Mouse (Mus musculus) kidney, postnatal 0 days (tissue): ENCODE data around the gene Polm. TPM values are rescaled to one million over a fixed set of nuclear protein-coding genes. Genes with fewer than 3 reads are reported as not detected.
A peak's percentile ranks its signal among the peaks of the same experiment; 100 is the strongest.
"Not testable (repeated sequence)": the region's sequence is repeated elsewhere in the genome, so short reads cannot be mapped to it uniquely, and the experiment has no call there.

Source experiments
- ATAC-seq: fragments of 200-750 bp; cut with Nextera tagmentation; replicated peaks from 2 replicates; pipeline ENCODE4 v1.8.0; 2017; ENCODE audit warnings: low read depth, moderate number of reproducible peaks, moderate TSS enrichment, moderate library complexity; ENCODE audit not compliant: low FRiP score
- DNase-seq: peaks from one replicate; pipeline ENCODE4 v3.0.0-alpha.2; 2016; ENCODE audit warnings: low spot score
- H3K27ac ChIP-seq: fragments of 300-500 bp; sonication (generic); 2 replicates; pipeline ENCODE4 v1.5.1; 2014; ENCODE audit warnings: mild to moderate bottlenecking
- H3K27me3 ChIP-seq: fragments of 300-500 bp; sonication (generic); 2 replicates; pipeline ENCODE4 v1.6.1; 2014; ENCODE audit warnings: low read length, mixed read lengths; ENCODE audit not compliant: insufficient read depth
- H3K36me3 ChIP-seq: fragments of 300-500 bp; sonication (generic); 2 replicates; pipeline ENCODE4 v1.6.1; 2014; ENCODE audit warnings: low read length, mixed read lengths; ENCODE audit not compliant: insufficient read depth
- H3K4me1 ChIP-seq: fragments of 300-500 bp; sonication (generic); replicated peaks from 2 replicates; pipeline ENCODE4 v1.6.1; 2014; ENCODE audit warnings: antibody characterized with exemption, low read length, mixed read lengths; ENCODE audit not compliant: insufficient read depth
- H3K4me2 ChIP-seq: fragments of 300-500 bp; sonication (generic); 2 replicates; pipeline ENCODE4 v1.6.1; 2014; ENCODE audit warnings: mild to moderate bottlenecking, low read length, moderate library complexity, mixed read lengths
- H3K4me3 ChIP-seq: fragments of 300-500 bp; sonication (generic); replicated peaks from 2 replicates; pipeline ENCODE4 v1.5.1; 2014; ENCODE audit warnings: low read depth, low read length
- H3K9ac ChIP-seq: fragments of 300-500 bp; sonication (generic); 2 replicates; pipeline ENCODE4 v1.6.1; 2014; ENCODE audit warnings: low read depth, low read length
- H3K9me3 ChIP-seq: fragments of 300-500 bp; sonication (generic); replicated peaks from 2 replicates; pipeline ENCODE4 v1.6.1; 2016; ENCODE audit warnings: low read length, inconsistent platforms, mixed read lengths
- CTCF ChIP-seq: IDR thresholded peaks from 2 replicates; pipeline ENCODE4 v1.5.1; 2016; ENCODE audit warnings: antibody characterized with exemption, low read depth, mild to moderate bottlenecking, moderate library complexity
- WGBS: fragments of 180-500 bp; shearing (Covaris S2); extraction: QIAGEN DNeasy Blood & Tissue Kit; methylation state at CpG from one replicate; pipeline ENCODE4 v1.1.7; 2014; 5-methylcytosine and 5-hydroxymethylcytosine counted together
- polyA plus RNA-seq: library from polyadenylated mRNA; unstranded; fragments of >200 nt; fragmentation: Nextera tagmentation; extraction: Ambion mirVana; gene quantifications from 2 replicates; pipeline ENCODE4 v1.2.1, GENCODE M21; 2015

Gene Polm
- polyA plus RNA-seq, 1 experiment from 2014 or later, result 8.7 TPM

DNA sequence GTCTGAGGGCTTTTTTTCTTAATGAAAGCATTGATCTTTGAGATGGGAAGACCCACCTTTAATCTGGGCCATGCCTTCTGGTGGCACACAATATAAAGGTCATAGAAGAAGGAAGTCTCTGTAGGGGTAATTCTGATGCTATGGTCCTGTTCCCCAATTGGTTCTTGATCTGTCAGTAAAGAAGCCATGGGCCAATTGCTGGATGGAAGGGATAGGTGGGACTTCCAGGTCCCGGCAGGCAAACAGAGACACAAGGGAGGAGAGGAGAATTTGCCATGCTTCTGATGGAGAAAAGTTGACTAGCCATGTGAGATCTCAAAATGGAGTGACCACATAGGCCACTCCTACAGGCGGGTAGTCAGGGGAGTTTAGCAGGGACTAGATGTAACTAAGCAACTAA is 18.6 kb downstream of the Polm start:
- no peak for TF ChIP-seq CTCF
- DNase-seq (no peak), ATAC-seq (no peak)
- Histone ChIP-seq H3K36me3 (no peaks in the 10 kb centered on the region), H3K4me2 (no peak overlapping the region), H3K9me3 (no peaks in the 10 kb centered on the region), H3K4me3 (no peak overlapping the region), H3K27me3 (no peaks in the 10 kb centered on the region), H3K9ac (no peak overlapping the region), H3K4me1 (no peaks in the 10 kb centered on the region), H3K27ac (no peak overlapping the region)
- 75% methylated on average over 2 of the region's 2 CpGs for WGBS

DNA sequence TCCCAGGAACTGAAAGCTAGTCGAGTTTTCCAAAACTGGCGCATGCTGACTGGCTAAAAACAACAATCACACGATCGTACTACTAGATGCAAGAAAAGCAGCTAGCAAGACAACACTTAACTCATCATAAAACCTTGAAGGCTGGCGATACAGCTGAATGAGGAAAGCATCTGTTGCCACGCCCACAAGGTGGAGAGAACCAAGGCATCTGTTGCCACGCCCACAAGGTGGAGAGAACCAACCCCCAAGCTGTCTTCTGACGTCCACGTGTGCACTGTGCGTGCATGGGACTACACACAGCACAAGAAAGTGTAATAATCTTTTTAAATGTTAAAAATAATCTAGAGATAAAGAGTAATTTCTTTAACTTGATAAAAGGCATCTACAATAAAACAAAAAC is 24.4 kb downstream of the Polm start:
- Histone ChIP-seq H3K27ac (no peak overlapping the region), H3K27me3 (no peaks in the 10 kb centered on the region), H3K9ac (no peak overlapping the region), H3K4me1 (no peaks in the 10 kb centered on the region), H3K4me2 (no peak overlapping the region), H3K9me3 (no peaks in the 10 kb centered on the region), H3K4me3 (no peak overlapping the region), H3K36me3 (no peaks in the 10 kb centered on the region)
- ATAC-seq (no peak), DNase-seq (no peak)
- 79% methylated on average over 10 of the region's 10 CpGs for WGBS
- no peak for TF ChIP-seq CTCF

DNA sequence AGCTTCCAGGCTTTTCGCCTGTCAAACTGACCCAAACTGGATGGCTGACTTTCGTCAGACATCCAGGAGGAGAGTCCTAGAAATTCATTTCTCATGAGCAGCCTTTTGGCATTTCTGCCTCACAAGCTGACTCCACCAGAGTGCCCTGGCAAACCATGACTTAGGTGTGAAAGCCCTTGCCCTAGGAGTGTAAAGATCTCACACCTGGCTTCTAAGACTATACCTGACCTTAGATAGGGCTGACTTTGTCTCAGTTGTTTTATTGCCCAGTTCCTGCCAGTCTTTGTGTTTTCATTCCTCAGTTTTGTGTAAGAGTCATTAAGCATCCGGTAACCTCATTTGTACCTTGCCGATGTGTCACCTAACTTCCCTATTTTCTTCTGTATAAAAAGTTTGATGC is 28.3 kb downstream of the Polm start:
- H3K27ac ChIP-seq, ATAC-seq, H3K36me3 ChIP-seq, H3K9ac ChIP-seq, DNase-seq, H3K4me1 ChIP-seq, H3K9me3 ChIP-seq, H3K4me3 ChIP-seq, H3K4me2 ChIP-seq, H3K27me3 ChIP-seq: not testable (repeated sequence)
- 79% methylated on average over 4 of the region's 4 CpGs for WGBS

DNA sequence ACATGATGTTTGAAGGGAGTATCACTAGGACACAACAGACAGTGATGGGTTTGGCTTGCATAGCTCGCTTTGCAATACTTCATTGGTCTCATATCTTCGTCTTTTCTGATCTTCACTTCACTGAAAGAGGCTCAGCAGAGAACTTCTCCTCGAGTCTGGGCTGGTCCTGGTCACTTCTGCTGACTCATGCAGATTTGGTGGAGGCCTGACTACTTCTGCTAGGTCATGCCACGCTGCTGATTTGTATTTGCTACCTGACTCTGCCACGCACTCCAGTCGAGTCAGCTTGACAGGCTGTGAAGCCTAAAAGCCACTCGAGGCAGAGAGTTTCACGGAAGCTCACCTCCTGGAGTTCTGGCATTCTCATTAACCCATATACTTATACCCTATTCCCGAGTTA is 29.9 kb downstream of the Polm start:
- no peak overlapping the region for H3K4me3 ChIP-seq
- H3K4me2 ChIP-seq, result no peak overlapping the region
- DNase-seq (no peak), ATAC-seq (no peak)
- no peaks in the 10 kb centered on the region for H3K36me3 ChIP-seq
- WGBS, result 88% methylated on average over 9 of the region's 9 CpGs
- no peaks in the 10 kb centered on the region for H3K4me1 ChIP-seq
- no peak overlapping the region for H3K9ac ChIP-seq
- no peaks in the 10 kb centered on the region for H3K9me3 ChIP-seq
- no peak for TF ChIP-seq CTCF
- no peak overlapping the region for H3K27ac ChIP-seq
- H3K27me3 ChIP-seq, result no peaks in the 10 kb centered on the region

DNA sequence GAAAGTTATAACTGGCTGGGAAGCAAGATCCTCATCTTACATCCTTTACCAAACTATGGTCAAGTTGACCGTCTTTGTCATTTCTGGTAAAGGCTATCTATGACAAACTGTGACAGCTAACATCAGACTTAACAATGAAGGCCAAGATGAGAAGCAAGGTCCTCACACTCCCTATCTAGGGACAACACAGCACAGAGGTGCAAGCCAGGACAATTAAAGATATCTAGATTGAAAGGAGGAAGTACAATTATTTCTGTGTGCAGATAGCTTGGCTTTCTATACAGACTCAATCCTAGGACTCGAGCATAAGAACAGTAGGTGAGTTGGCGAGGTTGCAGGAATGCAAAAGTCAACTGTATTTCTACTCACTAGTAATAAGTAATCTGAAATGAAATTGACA is 32.1 kb downstream of the Polm start:
- TF ChIP-seq CTCF, result no peak
- Histone ChIP-seq H3K27ac (no peak overlapping the region), H3K27me3 (no peaks in the 10 kb centered on the region), H3K9ac (no peak overlapping the region), H3K4me2 (no peak overlapping the region), H3K4me3 (no peak overlapping the region), H3K9me3 (no peaks in the 10 kb centered on the region), H3K4me1 (0 out of 2 replicates have a peak, but pooled peaks cover 3% of the 10 kb centered on the region), H3K36me3 (peaks cover 2% of the 10 kb centered on the region; the same call in 1 of the 2 replicates)
- whole genome bisulfite sequencing, result 81% methylated on average over 3 of the region's 3 CpGs
- ATAC-seq, result no peak
- DNase-seq, result no peak

DNA sequence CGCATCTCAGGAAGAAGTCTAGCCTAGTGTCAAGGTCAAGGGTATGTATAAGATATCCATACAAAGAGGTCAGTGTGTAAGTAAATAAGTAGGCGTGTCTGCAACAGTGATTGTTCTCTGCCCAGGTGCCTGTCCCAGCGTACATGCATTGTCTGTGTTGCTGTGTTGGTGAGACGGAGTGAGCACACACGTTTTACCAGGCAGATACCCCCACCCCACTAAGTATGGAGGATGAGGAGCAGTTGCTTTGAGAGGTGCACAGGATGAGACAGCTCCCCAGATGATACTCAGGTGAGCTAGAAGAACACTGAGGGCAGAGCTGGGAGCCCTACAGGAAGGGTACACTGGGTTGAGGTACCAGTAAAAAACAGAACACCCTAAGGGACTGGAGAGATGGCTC is 33.6 kb downstream of the Polm start:
- TF ChIP-seq CTCF, result no peak
- WGBS, result 76% methylated on average over 5 of the region's 5 CpGs
- ATAC-seq (no peak), DNase-seq (no peak)
- no peak overlapping the region for H3K27ac ChIP-seq
- 0 out of 2 replicates have a peak, but pooled peaks cover 3% of the 10 kb centered on the region for H3K4me1 ChIP-seq
- H3K4me3 ChIP-seq, result no peak overlapping the region
- H3K9me3 ChIP-seq, result no peaks in the 10 kb centered on the region
- H3K27me3 ChIP-seq, result no peaks in the 10 kb centered on the region
- no peak overlapping the region for H3K9ac ChIP-seq
- no peak overlapping the region for H3K4me2 ChIP-seq
- H3K36me3 ChIP-seq, result peaks cover 11% of the 10 kb centered on the region

DNA sequence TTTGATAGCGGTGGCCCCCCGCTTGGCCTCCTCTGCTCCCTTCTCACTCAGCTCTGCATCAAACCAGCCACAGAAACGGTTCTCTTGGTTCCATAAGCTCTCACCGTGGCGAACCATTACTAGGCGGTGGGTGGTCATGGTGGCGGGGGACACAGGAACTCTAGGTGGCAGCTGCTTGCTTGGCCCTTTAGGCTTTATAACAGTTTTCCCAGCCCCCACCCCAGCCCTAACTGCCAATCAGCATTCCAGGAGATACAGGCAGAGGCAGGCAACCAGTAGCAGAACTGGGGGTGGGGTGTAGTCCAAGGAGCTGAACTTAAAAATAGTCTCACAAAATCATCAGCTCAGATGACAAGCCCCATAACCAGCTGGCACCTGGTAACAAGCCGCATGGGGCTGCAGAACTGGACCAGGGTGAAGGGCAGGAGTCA is 34.2 kb downstream of the Polm start, which contains the start of gene Pgam2:
TSS of gene Pgam2 (minus strand) at position 183 of the 431 bp plus-strand sequence.
- Histone ChIP-seq H3K9me3 (no peaks in the 10 kb centered on the region), H3K36me3 (peaks cover 15% of the 10 kb centered on the region), H3K27me3 (no peaks in the 10 kb centered on the region), H3K9ac (no peak within 1 kb of the TSS), H3K4me1 (0 out of 2 replicates have a peak, but pooled peaks cover 3% of the 10 kb centered on the region), H3K4me3 (no peak within 1 kb of the TSS), H3K4me2 (no peak within 1 kb of the TSS), H3K27ac (0 out of 2 replicates have a peak within 1 kb of the TSS, but pooled peaks have one; percentile 15)
- peak; percentile 22; the same call in 1 of the 2 replicates for ATAC-seq
- TF ChIP-seq CTCF, result no peak
- DNase-seq, result no peak
- WGBS, result 62% methylated on average over 8 of the region's 8 CpGs
